Mouse (Mus musculus) MN1 (cell line): ENCODE results near the gene Scamp2.

ENCODE experiments used
- DNase-seq: peaks from one replicate; pipeline ENCODE4 v3.0.0-alpha.2; 2016; ENCODE audit warnings: low spot score

The Scamp2 gene

GRCm38 (mm10) chr9:57560861-57561710 is at the start of gene Scamp2:
Scamp2 (plus strand) TSS chr9:57560943.
- DNase-seq: peak; percentile 91

DNA sequence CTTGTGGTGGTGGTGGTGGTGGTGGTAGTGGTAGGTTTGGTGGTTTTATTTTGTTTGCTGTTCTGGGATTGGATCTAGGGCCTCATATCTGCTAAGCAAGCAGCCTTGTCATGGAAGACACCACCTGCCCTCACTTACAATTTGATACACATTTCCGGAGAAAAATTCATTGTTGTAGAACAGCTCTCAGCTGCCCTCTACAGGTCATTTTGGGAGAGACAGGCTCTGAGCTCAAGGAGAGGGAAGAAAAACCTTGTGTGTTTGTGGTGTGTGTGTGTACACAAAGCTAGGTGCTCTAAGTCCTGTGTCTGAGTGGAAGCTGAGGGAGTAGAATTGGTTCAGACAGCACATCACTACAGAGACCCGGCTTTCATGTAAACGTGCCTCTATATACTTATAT is 43.6 kb upstream of the Scamp2 start:
- DNase-seq: peak; percentile 77

DNA sequence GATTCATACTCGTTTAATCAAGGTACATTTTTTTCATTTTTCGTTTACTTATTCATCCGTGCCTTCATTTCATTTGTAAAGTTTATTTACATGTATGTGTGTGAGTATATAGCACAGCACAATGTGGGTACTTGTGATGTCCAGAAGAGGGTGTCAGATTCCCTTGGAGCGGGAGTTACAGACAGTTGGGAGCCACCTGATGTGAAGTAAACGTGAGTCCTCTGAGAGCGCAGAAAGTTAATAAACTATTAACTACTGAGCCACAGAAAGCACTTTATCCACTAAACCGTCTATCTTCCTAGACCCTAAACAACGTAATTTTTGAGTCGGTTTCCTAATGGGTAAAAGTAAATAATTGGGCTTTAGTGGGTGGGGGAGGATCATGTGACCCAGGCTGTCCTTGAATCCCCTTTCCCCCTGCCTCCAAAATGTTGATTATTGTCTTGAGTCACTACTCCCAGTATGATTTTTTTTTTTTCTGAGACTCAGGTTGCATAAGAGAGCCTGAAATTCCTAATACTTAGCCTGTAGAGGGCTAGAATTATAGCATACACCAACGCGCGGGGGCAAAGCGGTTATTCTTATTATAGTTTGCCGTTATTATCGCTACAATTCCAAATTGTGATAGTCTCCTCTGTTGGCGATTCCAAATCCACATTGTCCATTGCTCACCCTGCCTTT is 40.2 kb upstream of the Scamp2 start:
- no peak for DNase-seq

GRCm38 (mm10) chr9:57521056-57521911 is 39.5 kb upstream of the Scamp2 start, which contains the start of gene Cox5a:
Cox5a (plus strand) TSS chr9:57521274.
- DNase-seq: peak; percentile 95

DNA sequence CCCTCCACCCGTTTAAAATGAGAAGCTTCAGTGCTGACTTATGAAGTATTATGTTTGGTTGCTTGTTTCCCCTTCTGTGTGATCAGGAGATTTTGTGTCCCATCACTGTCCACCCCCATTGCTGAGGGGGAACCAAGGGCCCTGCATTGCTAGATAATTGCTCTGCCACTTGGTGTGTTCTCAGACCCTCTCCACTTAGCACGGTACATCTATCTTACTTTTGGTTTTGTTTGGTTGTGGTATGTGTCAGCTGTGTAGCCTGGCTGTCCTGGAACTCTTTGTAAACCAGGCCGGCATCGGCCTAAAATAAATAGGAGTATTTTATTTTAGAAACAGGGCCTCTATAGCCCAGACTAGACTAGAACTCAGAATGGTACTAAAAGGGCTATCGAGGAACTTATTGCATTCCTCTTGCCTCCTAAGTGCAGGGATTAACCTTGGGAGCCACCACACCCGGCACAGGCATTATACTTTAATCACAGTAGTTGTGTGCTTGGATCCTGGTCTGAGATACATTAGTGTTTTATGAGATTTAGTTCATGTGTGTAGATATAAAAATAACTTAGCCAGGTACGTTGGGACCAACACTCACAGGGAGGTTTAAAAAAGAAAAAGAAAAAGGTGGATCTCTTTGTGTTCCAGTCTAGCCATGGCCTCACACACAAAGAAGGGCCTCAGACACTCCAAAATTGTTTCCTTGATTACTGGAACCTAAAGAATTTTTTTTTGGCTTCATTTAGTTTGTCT is 38.5 kb upstream of the Scamp2 start:
- DNase-seq: no peak

- no peak for DNase-seq
Observed at GRCm38 (mm10) chr9:57522861-57523246, 37.9 kb upstream of the Scamp2 start.

DNA sequence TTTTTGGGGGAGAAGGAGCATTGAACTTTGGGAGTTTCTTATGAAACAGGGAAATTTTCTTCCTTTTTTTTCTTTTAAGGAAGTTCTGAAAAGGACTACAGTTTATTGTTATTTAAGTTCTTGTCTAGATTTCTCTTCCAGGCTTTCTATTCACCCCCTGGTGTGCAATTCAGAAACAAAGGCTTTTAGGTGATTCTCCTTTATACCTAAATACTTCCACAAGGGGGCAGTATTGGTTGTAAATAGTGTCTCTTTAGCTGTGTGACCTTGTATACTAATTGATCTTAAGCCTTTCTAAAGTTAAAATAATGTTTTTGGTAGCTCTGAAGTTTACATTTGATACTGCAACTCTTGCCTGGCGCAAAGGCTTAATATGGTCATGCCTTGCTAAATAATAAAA is 37.0 kb upstream of the Scamp2 start:
- DNase-seq: peak; percentile 88

DNA sequence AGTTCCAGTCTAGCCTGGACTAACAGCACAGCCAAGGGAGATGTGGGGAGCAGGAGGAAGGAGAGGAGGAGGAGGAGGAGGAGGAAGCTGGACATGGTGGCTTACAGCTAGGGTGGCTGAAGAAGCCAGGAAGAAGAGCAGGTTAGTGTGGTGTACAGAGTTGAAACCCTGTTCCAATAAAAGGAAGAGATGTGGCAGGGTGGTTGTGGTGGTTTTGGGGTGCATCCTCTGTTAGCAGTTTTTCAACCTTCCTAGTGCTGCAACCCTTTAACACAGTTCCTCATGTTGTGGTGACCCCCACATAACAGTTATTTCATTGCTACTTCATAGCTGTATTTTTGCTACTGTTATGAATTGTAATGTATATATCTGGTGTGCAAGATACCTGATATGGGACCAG is 36.3 kb upstream of the Scamp2 start:
- DNase-seq: no peak

DNA sequence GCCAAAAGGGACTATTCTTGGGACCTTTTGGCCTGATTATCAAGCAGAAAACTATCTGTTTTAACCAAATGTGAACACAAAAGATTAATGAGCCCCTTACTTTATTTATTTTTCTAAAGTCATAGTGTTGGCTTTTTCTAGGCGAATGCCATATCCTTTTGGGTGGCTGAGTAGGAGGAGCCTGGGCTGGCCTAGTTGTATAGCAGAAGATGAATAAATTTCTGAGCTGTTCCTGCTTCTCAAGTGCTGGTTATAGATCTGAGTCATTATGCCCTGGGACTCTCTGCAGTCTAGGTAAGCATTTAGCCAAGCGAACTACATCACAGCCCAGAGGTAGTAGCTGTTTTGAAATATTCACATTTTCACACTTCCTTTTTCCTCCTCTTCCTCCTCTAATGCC is 35.2 kb upstream of the Scamp2 start:
- DNase-seq: no peak

- no peak for DNase-seq
Observed at GRCm38 (mm10) chr9:57526435-57526834, 34.3 kb upstream of the Scamp2 start.

DNA sequence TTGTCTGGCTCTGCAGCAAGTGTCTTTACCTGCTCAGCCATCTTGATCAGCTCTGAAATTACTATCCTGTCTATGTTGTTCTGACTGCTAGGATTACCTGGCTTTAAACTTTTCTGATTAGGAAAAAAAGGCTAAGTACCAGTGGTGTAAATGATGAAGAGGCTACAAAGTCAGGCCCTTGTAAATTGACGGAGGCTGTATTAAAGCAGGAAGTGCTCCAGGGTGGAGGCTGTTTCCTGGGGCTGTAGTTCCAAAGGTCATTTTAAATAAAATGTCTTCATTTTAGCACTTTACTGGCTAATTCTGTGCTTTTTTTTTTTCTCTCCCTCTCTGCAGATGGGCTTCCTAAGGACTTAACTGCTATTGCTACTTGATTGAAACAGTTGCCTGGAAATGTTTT is 28.8 kb upstream of the Scamp2 start:
- no peak for DNase-seq

DNA sequence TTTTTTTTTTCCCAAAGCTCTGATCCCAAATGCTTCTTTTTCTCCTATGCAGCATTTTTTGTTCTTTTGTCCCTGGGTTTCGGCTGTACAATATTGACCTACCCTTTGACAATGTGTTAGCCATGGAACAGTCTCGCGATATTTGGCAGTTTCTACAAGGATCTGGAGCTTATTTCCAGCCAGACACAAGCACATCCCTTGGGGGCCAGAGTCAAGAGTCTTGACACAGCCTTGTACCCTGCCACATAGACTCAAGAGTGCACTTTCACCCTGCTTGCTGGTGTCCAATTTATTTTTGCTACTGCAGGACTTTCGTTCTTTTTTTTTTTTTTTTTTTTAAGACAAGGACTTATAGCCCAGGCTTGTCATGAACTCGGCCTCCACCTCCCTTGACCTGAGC is 24.4 kb upstream of the Scamp2 start:
- no peak for DNase-seq

DNA sequence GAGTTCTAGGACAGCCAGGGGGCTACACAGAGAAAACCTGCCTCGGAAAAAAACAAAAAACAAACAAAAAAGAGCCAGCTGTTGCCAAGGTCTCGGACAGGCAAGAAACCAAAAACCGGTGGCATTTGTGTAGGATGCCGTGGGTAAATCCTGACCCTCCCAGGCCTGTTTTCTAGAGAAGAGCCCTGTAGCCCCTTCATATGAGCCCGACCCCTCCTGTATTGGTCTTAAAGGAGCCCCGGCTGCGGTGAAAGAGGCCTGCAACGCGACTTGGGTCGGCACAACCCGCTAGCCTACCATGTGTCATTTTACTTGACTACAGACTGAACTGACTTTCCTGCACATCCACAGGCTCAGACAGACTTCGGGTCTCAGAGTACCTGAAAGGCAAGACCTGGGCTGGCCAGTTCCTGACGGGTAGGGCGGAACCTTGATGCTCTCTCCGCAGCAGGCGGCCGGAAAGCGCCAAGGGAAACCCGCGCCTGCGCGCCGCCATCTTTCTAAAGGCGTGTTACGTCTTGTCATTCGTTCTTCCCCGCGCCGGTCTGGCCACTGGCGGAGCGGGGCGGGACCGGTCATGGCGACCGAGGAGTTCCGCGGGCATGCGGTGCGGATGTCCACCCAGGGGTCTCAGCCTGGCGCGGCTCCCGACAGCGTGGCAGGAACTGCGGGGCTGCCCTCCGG is 23.6 kb upstream of the Scamp2 start, which contains the start of gene Fam219b:
Gene Fam219b (plus strand): TSS at position 485 of the 684 bp plus-strand sequence.
- DNase-seq: peak; percentile 90

DNA sequence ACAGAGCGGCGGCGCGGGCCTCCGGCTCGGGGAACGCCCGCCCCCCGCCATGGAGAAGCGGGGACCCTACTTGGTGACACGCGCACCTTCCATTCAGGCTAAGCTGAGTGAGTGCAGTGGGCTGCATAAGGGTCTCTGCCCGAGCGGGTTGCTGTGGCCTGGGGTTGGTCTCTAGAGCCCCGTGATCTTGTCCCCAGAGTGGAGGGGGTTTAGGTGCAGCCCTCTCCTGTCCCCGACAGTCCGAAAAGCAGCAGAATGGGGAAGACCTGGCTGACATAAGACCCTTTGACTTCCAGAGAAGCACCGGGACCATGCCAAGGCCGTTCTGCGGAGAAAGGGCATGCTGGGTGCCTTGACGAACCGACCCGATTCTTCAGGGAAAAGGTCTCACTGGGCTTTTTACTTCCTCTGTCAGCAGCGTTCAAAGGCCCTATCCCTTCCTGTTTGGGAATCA is 23.0 kb upstream of the Scamp2 start:
- DNase-seq: no peak

DNA sequence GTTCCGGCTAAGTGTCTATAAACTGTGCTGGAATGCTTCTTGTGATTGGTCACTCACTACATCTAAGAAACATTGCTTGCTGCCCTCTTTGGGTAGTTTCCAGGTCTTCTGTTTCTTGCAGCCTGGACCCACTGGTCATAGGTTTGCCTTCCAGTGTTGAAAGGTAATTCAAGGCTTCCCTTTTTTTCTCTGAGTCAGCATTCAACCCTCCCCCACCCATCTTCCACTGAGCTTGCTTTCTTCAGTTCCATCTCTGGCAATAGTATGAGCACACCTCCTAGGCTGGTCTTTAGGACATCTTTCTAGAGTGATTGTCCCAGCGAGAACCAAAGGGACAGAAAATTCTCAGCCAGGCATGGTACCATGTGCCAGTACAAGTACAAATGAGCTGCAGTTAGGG is 21.2 kb upstream of the Scamp2 start:
- no peak for DNase-seq

- peak; percentile 78 for DNase-seq
Observed at GRCm38 (mm10) chr9:57541312-57541711, 19.4 kb upstream of the Scamp2 start.

DNA sequence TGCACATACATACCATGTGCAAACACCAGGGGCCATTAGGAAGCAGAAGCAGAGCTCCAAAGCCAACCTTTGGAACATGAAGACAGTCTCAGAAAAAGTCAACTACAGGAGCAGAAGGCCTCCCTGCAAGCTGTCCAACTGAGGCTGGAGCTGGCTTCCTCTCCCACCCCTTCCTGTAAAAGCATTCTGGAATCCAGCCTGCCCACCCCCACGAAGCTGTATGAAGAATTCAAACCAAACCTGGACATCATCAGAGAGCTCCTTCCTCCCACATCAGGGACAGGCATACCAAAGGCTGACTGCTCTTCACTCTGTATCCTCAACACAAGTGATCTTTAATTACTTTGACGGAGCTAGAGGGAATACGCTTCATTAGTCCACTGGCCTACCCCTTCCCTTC is 16.8 kb upstream of the Scamp2 start:
- no peak for DNase-seq

DNA sequence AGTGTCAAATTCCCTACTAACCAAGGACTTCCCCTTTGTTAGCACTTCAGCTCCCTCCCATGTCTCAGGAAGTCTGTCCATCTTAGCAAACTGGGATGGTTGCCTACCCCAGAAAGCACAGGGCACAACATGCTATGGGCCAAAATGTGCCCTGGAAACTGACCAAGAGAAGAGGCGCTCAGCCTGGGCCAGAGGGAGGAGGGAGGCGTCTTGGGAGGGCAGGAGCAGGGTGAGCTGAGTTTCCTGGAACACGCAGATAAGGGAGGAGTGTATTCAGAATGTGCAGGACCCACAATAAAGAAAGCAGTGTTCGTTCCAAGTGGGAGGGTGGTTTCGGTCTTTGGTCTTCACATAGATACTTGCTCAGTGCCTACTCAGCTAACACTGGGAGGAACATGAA is 13.5 kb upstream of the Scamp2 start:
- no peak for DNase-seq

DNA sequence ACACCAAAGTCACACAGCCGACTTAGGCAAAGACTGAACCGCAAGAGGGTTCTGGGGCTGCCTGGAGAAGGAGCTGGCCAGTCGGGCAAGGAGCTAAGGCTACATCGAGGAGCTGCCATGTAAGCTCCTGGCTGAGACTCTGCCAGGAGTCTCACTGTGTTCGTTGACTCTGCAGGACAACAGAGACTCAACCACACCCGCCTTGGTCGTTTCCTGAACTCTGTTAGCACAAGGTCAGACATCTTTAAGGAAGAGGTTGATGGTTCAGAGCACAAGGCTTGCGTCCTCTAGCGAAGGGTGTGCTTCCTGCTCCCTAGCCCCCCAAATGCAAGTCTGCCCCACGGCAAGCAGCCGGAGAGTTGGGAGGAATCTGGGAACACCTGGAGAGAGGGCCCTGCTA is 12.9 kb upstream of the Scamp2 start:
- DNase-seq: no peak

DNA sequence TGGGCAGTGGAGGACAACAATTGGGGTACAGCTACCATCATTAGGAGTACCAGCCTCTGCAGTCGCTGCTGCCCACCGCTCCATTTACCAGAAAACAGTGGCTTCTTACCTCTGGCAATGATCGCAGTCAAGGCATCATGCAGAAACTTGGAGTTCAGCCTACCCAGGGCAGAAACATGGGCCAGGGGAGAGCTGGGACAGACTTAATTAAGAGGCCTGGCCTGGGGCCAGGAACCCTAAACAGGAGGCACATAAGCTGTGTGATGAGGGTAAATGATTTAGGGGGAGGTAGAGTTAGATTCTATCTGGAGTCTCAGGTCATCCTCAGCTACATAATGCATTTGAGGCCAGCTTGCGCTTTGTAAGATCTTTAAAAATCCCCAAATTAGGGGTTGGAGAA is 11.6 kb upstream of the Scamp2 start:
- DNase-seq: peak; percentile 67
